ENCODE assay signal across 38 mouse cellular contexts in genomic region chr5:89518641-89519040, GRCm38 (mm10). TPM values are rescaled to one million over a fixed set of nuclear protein-coding genes. Genes with fewer than 3 reads are reported as not detected.
DNase-seq lines count a peak whose midpoint lies in the region; ATAC-seq lines count a peak whose summit lies in the region.
"Had no signal": no experiment of that assay in that cellular context is flagged by ENCODE, and none has a peak within 500 bp of the region (broad histone marks: within the 10 kb centered on the region; RNA-seq: fewer than 3 reads in every experiment).

No protein-coding gene starts in this region.

- no peaks in the 10 kb centered on the region for H3K36me3 ChIP-seq in forebrain, embryonic 14.5 days (ENCODE audit: control insufficient read depth, insufficient read depth, low read length)
- H3K36me3 ChIP-seq: embryonic facial prominence, embryonic 12.5 days; forebrain, embryonic 15.5 days; G1E; heart, embryonic 10.5 days; heart, embryonic 15.5 days; hindbrain, embryonic 12.5 days; midbrain, embryonic 13.5 days had no signal

- peak; percentile 28 to 56 for DNase-seq in frontal cortex, adult 2 months (ENCODE audit: extremely low spot score in 1 of 2, low spot score in 1 of 2)
- DNase-seq in frontal cortex, postnatal 10 days (ENCODE audit: low spot score in 2 of 2): no peak
- DNase-seq in left cerebral cortex, adult 9 months (ENCODE audit: low spot score in 2 of 2): peak; percentile 11 to 60
- no peak for DNase-seq in left cerebral cortex, postnatal 4 days
- DNase-seq in brain, adult 2 months (ENCODE audit: low read depth, low spot score): peak; percentile 93
- DNase-seq in right cerebral cortex, postnatal 36 days (ENCODE audit: low spot score in 2 of 2): peak; percentile 12 to 24
- DNase-seq in forebrain, embryonic 14.5 days (ENCODE audit: low spot score): no peak
- DNase-seq: adrenal gland, postnatal 10 days; cerebellum, adult 11 months; cerebellum, adult 9-10 months; cerebellum, postnatal 36 days; gastrocnemius, postnatal 25 days; heart, adult 11 months; heart, postnatal 36 days; kidney, adult 8-10 months; kidney, postnatal 4 days; liver; lung, adult 2 months; lung, postnatal 10 days; thymus, adult 18-20 months; thymus, postnatal 36 days had no signal

- ATAC-seq in forebrain, embryonic 14.5 days: no peak
- ATAC-seq: forebrain, embryonic 15.5 days; hindbrain, postnatal 0 days; intestine, embryonic 16.5 days; midbrain, embryonic 13.5 days; Patski had no signal

- no peak overlapping the region for H3K4me2 ChIP-seq in forebrain, embryonic 14.5 days (ENCODE audit: low read length)
- H3K4me2 ChIP-seq: embryonic facial prominence, embryonic 12.5 days; forebrain, embryonic 15.5 days; heart, embryonic 15.5 days; hindbrain, embryonic 12.5 days; midbrain, embryonic 13.5 days had no signal

- 66% methylated on average over 4 of the region's 4 CpGs for WGBS in forebrain, embryonic 14.5 days

- H3K27ac ChIP-seq in forebrain, embryonic 14.5 days (ENCODE audit: low read depth, low read length): no peak overlapping the region
- H3K27ac ChIP-seq: embryonic facial prominence, embryonic 12.5 days; forebrain, embryonic 15.5 days; heart, embryonic 10.5 days; heart, embryonic 15.5 days; hindbrain, embryonic 12.5 days; hindbrain, postnatal 0 days; kidney, postnatal 0 days; liver, embryonic 14.5 days; macrophage; midbrain, embryonic 13.5 days had no signal

- H3K27me3 ChIP-seq in forebrain, embryonic 14.5 days (replicated peaks; ENCODE audit: control insufficient read depth, insufficient read depth, low read length): no peaks in the 10 kb centered on the region
- H3K27me3 ChIP-seq: embryonic facial prominence, embryonic 12.5 days; forebrain, embryonic 15.5 days; heart, embryonic 15.5 days; hindbrain, embryonic 12.5 days; midbrain, embryonic 13.5 days; Patski had no signal

- no peaks in the 10 kb centered on the region for H3K9me3 ChIP-seq in forebrain, embryonic 14.5 days (replicated peaks; ENCODE audit: control insufficient read depth, low read length)
- H3K9me3 ChIP-seq: forebrain, embryonic 15.5 days; heart, embryonic 10.5 days; heart, embryonic 15.5 days; midbrain, embryonic 13.5 days had no signal

- intact Hi-C loops in left cerebral cortex, postnatal 4 days (cut with DNase I): no loop called here

- no peak overlapping the region for H3K9ac ChIP-seq in forebrain, embryonic 14.5 days (ENCODE audit: low read length)
- H3K9ac ChIP-seq: embryonic facial prominence, embryonic 12.5 days; forebrain, embryonic 15.5 days; heart, embryonic 15.5 days; hindbrain, embryonic 12.5 days; liver, embryonic 14.5 days; midbrain, embryonic 13.5 days had no signal

- H3K4me3 ChIP-seq in forebrain, embryonic 14.5 days (ENCODE audit: low read depth, low read length): no peak overlapping the region
- H3K4me3 ChIP-seq: embryonic facial prominence, embryonic 12.5 days; forebrain, embryonic 15.5 days; heart, embryonic 10.5 days; heart, embryonic 15.5 days; hindbrain, embryonic 12.5 days; midbrain, embryonic 13.5 days had no signal

- H3K4me1 ChIP-seq in forebrain, embryonic 14.5 days (ENCODE audit: control insufficient read depth, insufficient read depth, low read length): no peaks in the 10 kb centered on the region
- H3K4me1 ChIP-seq: embryonic facial prominence, embryonic 12.5 days; forebrain, embryonic 15.5 days; heart, embryonic 10.5 days; heart, embryonic 15.5 days; hindbrain, embryonic 12.5 days; midbrain, embryonic 13.5 days had no signal

RNA-seq across cellular contexts. Expression of gene Npffr2, which starts 8.6 kb away (rescaled TPM):
- polyA plus RNA-seq in frontal cortex, adult 2 months (2012; rRNA removed): 1.4 and 2.0 TPM in 2 replicates
- under 1 TPM; 0.46 to 0.70 TPM for total RNA-seq in left cerebral cortex, postnatal 4 days (2021)
- polyA plus RNA-seq in forebrain, embryonic 14.5 days (2014; fragmentation: Nextera tagmentation; extraction: Ambion mirVana): 0.10 TPM in 1 of 2 replicates, not detected in the other
- total RNA-seq: adrenal gland, postnatal 10 days; gastrocnemius, adult 18-20 months; gastrocnemius, postnatal 25 days; heart, postnatal 36 days; layer of hippocampus, postnatal 36 days; megakaryocyte-erythroid progenitor cell, adult 5-6 weeks had no signal
- polyA plus RNA-seq: forebrain, embryonic 15.5 days; G1E; heart, embryonic 15.5 days; hindbrain, embryonic 12.5 days; hindbrain, postnatal 0 days; intestine, embryonic 16.5 days; limb, embryonic 11.5 days; liver, embryonic 14.5 days; macrophage had no signal

Comparison
In these comparisons a context has a peak if more than half of its experiments do, and no peak if none do; other contexts are left out.
1. DNase-seq: peak in frontal cortex, adult 2 months (2 of 2), left cerebral cortex, adult 9 months (2 of 2), brain, adult 2 months (single experiment) and right cerebral cortex, postnatal 36 days (2 of 2); none in frontal cortex, postnatal 10 days (0 of 2), left cerebral cortex, postnatal 4 days (single experiment) and forebrain, embryonic 14.5 days (single experiment).